Mouse (Mus musculus) embryonic fibroblast, embryonic 13.5 days (primary cell): ENCODE data around the gene Alad.
A peak's percentile ranks its signal among the peaks of the same experiment; 100 is the strongest.

Experiments
- CTCF ChIP-seq: IDR thresholded peaks from 2 replicates; pipeline ENCODE4 v1.5.1; 2011; ENCODE audit warnings: mild to moderate bottlenecking, control low read depth, low read length, moderate library complexity, borderline replicate concordance; ENCODE audit not compliant: insufficient read depth
- POLR2A ChIP-seq: IDR thresholded peaks from 2 replicates; pipeline ENCODE4 v1.6.1; 2011; ENCODE audit warnings: low read depth, mild to moderate bottlenecking, control low read depth, low read length, moderate library complexity

DNA sequence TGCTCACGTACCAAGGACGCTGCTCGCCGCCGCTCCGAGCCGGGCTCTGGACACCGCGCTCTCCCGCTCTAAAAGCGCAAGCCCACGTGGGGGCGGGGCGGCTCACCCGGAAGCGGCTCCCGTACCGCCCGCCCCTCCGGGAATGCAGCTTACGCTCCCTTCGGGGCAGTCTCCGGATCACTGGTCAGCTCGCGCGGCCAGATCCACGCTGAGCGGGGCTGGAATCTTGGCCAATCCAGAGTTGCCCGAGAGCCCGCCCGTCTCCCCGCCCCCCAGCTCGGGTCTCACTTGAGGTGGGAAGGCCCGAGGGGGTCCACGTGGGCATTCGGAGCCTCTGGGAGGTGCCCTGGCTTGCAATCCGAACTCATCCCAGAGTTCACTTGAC lies at the start of gene Alad:
- TF ChIP-seq CTCF (no peak), POLR2A (peak; percentile 80; the same call in 1 of the 2 replicates)
